Mouse (Mus musculus) heart, adult 2 months (tissue): ENCODE measurements around the gene Pla2g1b. TPM values are rescaled to one million over a fixed set of nuclear protein-coding genes. Genes with fewer than 3 reads are reported as not detected.
"Not testable (repeated sequence)": the region's sequence is repeated elsewhere in the genome, so short reads cannot be mapped to it uniquely, and the experiment has no call there.

Experiments used
- DNase-seq, 2 experiments: peaks; one replicate each; pipeline ENCODE4 v3.0.0; 2021
- H3K27ac ChIP-seq: fragments of 200-600 bp; 2 replicates; pipeline ENCODE4 v1.8.1; 2022
- H3K27me3 ChIP-seq: fragments of 200-500 bp; 2 replicates; pipeline ENCODE4 v1.6.1; 2012; ENCODE audit warnings: mild to moderate bottlenecking, low read length, inconsistent platforms, mixed read lengths; ENCODE audit not compliant: control insufficient read depth, insufficient read depth
- H3K36me3 ChIP-seq: fragments of 200-500 bp; 2 replicates; pipeline ENCODE4 v1.6.1; 2012; ENCODE audit warnings: low read length, inconsistent platforms; ENCODE audit not compliant: control insufficient read depth, insufficient read depth
- H3K4me1 ChIP-seq: fragments of 200-500 bp; 2 replicates; pipeline ENCODE4 v1.6.1; 2011; ENCODE audit warnings: low read length; ENCODE audit not compliant: control insufficient read depth, insufficient read depth
- H3K4me3 ChIP-seq: fragments of 200-600 bp; 2 replicates; pipeline ENCODE4 v1.8.1; 2022
- H3K79me2 ChIP-seq: fragments of 200-500 bp; replicated peaks from 2 replicates; pipeline ENCODE4 v1.6.1; 2012; ENCODE audit warnings: mild to moderate bottlenecking, inconsistent platforms, low read length, moderate library complexity, mixed read lengths; ENCODE audit not compliant: control insufficient read depth, insufficient read depth
- H3K9ac ChIP-seq: fragments of 200-500 bp; 2 replicates; pipeline ENCODE4 v1.6.1; 2012; ENCODE audit warnings: low read depth, mild to moderate bottlenecking, control low read depth, inconsistent platforms, low read length, mixed read lengths
- CTCF ChIP-seq: fragments of 200-600 bp; IDR thresholded peaks from 2 replicates; pipeline ENCODE4 v1.8.1; 2022; ENCODE audit warnings: antibody characterized with exemption, mild to moderate bottlenecking, moderate library complexity
- EP300 ChIP-seq: fragments of 200-500 bp; IDR thresholded peaks from 2 replicates; pipeline ENCODE4 v1.6.1; 2011; ENCODE audit warnings: low read depth, low read length, control low read depth; ENCODE audit not compliant: insufficient read depth
- POLR2A ChIP-seq: fragments of 200-500 bp; IDR thresholded peaks from 2 replicates; pipeline ENCODE4 v1.6.1; 2011; ENCODE audit warnings: mild to moderate bottlenecking, low read depth, low read length, control low read depth; ENCODE audit not compliant: insufficient read depth
- WGBS: fragments of 180-500 bp; shearing (Covaris S2); methylation state at CpG from one replicate; pipeline ENCODE4 v1.1.7; 2018; 5-methylcytosine and 5-hydroxymethylcytosine counted together
- intact Hi-C: fragments of 180-260 bp; cut with DNase I; formaldehyde crosslinking; loops from one replicate; pipeline ENCODE4 v1.15.1; 2025
- polyA plus RNA-seq: library from polyadenylated mRNA; depleted of rRNA; stranded (reverse); fragments of >200 nt; gene quantifications from 2 replicates; pipeline ENCODE4 v1.2.3, GENCODE M21; 2012
- total RNA-seq, 2 experiments: library from RNA; stranded (reverse); gene quantifications; 2 replicates each; pipeline ENCODE4 v1.2.3; 2021

The Pla2g1b gene
- total and polyA plus RNA-seq, 3 experiments: not detected

DNA sequence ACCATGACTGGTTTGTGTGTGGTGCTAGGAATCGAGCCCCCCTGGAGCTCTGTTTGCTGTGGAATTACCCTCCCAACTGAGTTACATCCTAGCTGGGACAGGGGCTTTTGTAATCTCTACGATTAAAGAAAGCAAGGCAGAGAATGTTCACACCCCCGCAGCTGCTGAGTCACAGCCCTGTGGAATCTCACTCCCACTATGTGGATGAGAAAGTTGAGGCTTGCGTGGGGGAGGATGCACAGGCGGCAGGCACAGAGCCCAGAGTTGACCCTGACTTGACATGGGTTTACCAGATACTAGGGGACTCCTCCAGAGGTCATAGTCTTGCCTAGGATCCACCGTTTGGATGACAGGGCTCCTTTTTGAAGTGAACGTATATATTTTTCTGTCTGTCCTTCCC lies 31.0 kb downstream of the Pla2g1b start:
- 65% methylated on average over 7 of the region's 7 CpGs for WGBS
- Histone ChIP-seq H3K36me3 (no peaks in the 10 kb centered on the region), H3K9ac (no peak overlapping the region), H3K4me1 (peaks cover 1% of the 10 kb centered on the region; the same call in 1 of the 2 replicates), H3K27me3 (no peaks in the 10 kb centered on the region), H3K79me2 (no peaks in the 10 kb centered on the region), H3K27ac (no peak overlapping the region), H3K4me3 (no peak overlapping the region)
- DNase-seq: no peak
- intact Hi-C loops: no loop called here
- TF ChIP-seq CTCF (no peak), EP300 (no peak), POLR2A (no peak)

DNA sequence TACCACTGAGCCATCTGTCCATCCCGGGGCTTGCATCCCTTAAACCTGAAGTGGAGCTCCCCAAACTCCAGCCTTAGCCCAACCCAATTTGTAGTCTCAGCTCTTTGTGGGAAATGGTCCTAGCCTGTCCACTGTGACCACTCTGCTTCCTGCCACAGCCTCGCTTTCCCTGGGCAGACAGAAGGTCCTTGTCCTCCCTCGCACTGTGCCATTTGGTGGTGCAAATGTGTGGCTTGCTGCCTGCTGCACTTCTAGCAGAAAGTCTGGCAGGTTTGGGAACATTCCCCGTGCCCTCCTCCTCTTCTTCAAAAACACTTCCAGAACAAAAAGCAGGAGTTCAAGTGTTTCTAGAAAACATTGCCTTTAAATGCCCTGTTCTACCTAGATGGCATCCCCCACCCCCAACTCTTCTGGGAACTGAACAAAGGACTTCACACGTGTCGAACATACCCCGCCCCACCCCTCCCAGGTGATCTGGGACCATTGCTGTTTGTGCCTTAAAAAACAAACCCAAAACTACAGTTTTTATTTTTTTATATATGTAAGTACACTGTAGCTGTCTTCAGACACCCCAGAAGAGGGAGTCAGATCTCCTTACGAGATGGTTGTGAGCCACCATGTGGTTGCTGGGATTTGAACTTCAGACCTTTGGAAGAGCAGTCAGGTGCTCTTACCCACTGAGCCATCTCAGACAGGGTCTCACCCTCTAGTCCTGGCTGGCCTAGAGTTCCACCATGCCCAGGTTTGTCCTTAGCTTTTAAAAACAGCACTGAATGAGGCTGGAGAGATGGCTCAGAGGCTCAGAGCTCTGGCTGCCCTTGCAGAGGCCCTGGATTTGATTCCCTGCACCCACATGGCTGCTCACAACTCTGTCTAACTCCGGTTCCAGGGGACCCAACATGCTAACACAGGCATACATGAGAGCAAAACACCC lies 32.5 kb downstream of the Pla2g1b start:
- intact Hi-C loops: no loop called here
- Histone ChIP-seq H3K4me1 (peaks cover 1% of the 10 kb centered on the region; the same call in 1 of the 2 replicates), H3K4me3 (no peak overlapping the region), H3K9ac (no peak overlapping the region), H3K27me3 (no peaks in the 10 kb centered on the region), H3K79me2 (no peaks in the 10 kb centered on the region), H3K36me3 (no peaks in the 10 kb centered on the region), H3K27ac (no peak overlapping the region)
- peak in 1 of 2 experiments; percentile 26 for DNase-seq
- TF ChIP-seq POLR2A (no peak), CTCF (no peak), EP300 (no peak)
- WGBS: 66% methylated on average over 9 of the region's 9 CpGs

DNA sequence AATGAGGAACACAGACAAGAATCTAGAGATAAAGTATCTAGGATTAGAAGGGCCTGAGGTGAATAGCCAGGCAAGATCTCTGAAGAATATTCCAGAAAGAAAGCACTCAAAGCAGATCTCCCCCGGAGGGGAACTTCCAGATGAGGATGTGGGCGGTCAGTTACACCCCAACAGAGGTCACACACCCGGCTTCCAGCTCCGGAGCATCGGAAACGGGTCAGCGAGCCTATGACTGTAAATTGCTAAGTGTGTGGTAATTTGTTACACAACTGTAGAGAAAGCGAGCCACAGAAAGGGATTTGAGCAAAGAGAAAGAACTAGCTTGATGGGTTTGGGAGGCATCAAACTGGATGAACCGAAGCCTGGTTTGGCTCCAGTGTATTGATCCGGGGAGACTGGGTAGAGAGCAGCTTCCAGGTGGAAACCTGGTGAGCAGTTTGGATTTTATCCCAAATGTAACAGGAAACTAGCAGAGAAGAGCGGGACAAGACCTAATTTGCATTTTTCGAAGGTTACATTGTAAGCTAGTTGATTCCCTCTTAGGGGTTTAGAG lies 34.4 kb downstream of the Pla2g1b start:
- Histone ChIP-seq H3K4me1 (peaks cover 1% of the 10 kb centered on the region; the same call in 1 of the 2 replicates), H3K4me3 (no peak overlapping the region), H3K27ac (peak overlapping the region; percentile 27; the same call in 1 of the 2 replicates), H3K79me2 (no peaks in the 10 kb centered on the region), H3K36me3 (no peaks in the 10 kb centered on the region), H3K27me3 (no peaks in the 10 kb centered on the region), H3K9ac (no peak overlapping the region; the same call in 1 of the 2 replicates)
- TF ChIP-seq CTCF (no peak), POLR2A (no peak), EP300 (no peak)
- intact Hi-C loops: no loop called here
- DNase-seq: peak; percentile 36 to 66
- WGBS: 37% methylated on average over 12 of the region's 12 CpGs

DNA sequence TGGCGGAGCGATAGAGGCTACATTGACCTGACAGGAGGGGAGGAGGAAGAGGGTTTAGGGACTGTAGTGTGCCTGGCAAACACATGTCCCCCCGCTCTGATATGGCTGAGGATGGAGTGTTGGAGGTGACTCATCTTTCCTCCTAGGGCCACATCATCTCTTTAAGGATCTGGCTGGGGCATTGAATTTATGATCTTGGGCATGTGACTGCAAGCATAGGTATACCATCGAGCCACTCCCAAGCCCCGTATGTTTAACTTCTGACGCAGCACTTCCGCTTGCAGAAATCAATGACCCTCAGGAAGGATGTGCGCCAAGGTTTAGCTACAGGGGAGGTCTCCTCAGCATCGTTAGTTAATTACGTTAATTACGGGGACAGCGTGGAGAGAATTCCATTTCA lies 37.0 kb downstream of the Pla2g1b start:
- Histone ChIP-seq H3K4me3 (no peak overlapping the region), H3K79me2 (peaks cover 9% of the 10 kb centered on the region), H3K36me3 (no peaks in the 10 kb centered on the region), H3K4me1 (peaks cover 4% of the 10 kb centered on the region), H3K27ac (no peak overlapping the region), H3K9ac (no peak overlapping the region), H3K27me3 (no peaks in the 10 kb centered on the region)
- WGBS: 52% methylated on average over 12 of the region's 12 CpGs
- no peak for TF ChIP-seq CTCF
- no peak for TF ChIP-seq EP300
- no peak for TF ChIP-seq POLR2A
- DNase-seq: no peak
- intact Hi-C loops: no loop called here

DNA sequence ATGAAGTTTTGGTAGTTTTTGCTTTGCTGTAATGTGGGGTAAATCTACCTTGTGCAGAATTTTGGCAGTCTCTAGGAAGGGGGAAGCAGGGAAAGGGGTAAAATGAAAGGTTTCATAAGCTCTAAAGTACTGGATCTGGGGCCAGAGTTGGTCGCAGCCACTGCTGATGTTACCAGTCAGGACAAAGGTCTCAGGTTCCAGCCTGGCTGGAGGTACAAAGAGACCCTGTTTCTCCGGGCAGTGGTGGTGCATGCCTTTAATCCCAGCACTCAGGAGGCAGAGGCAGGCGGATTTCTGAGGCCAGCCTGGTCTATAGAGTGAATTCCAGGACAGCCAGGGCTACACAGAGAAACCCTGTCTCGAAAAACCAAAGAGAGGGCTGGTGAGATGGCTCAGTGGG lies 39.6 kb downstream of the Pla2g1b start:
- not testable (repeated sequence) for H3K27me3 ChIP-seq, H3K27ac ChIP-seq, DNase-seq, H3K4me1 ChIP-seq, H3K36me3 ChIP-seq, H3K9ac ChIP-seq, H3K4me3 ChIP-seq
- H3K79me2 ChIP-seq: peaks cover 11% of the 10 kb centered on the region
- intact Hi-C loops: loop anchor here (1.0 kb wide), 2 partner anchors 33 to 51 kb away; no protein-coding TSS in a partner anchor
- 77% methylated on average over 4 of the region's 4 CpGs for WGBS
